Comparison of ENCODE assay signal across 9 mouse cellular contexts in the genomic region with DNA sequence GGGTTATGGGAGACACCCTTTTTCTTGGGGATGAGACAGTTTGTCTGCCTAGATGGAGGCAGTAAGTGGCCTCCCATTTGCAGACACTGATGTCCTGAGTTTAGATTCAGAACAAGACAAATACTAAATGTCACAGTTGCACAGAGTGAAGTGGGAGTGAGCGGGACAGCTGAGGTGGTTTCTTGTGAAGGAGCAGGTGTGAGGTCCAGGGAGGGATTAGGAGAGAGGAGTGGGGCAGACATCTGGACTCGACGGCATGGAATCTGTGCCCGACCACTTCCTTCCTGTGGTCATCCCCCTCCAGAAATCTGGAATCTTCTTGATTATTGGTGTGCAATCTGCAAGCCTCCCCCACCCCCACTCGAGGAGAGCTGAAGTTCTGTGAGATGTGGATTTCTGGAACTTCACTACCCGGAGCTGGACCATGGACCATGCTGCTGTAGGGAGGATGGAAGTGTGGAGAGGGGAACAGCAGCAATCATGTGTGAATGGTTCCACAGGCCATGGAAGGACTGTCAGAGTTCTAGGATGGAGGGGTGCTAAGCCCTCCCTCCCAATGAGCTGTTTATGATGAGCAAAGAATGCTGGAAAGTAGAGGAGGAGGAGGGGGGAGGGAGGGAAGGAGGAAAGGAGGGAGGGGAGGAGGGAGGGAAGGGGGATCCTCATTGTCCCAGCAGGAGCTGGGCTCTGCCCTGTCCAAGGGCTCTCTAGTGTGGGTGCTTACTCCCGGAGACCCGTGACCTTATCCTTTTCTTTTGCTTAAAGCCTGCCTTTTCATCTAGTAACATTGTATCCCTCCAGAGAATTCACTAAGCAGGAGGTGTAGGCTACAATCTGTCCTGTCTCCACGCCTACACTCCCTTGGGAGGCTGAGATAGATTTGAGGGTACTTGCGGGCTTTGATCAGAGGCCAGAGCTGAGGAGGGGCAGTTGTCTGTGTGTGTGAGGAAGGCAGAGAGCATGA. TPM values are rescaled to one million over a fixed set of nuclear protein-coding genes. Genes with fewer than 3 reads are reported as not detected.
DNase-seq lines count a peak whose midpoint lies in the region; ATAC-seq and TF ChIP-seq lines count a peak whose summit lies in the region.
"Had no signal": no experiment of that assay in that cellular context is flagged by ENCODE, and none has a peak within 500 bp of the region (broad histone marks: within the 10 kb centered on the region; RNA-seq: fewer than 3 reads in every experiment).

No protein-coding gene starts in this region.

- 31% methylated on average over 10 of the region's 10 CpGs for WGBS in forebrain, embryonic 12.5 days
- 34% methylated on average over 10 of the region's 10 CpGs for WGBS in forebrain, embryonic 15.5 days
- WGBS in spleen, adult 2 months, result 47% methylated on average over 10 of the region's 10 CpGs

- no peaks in the 10 kb centered on the region for H3K36me3 ChIP-seq in forebrain, embryonic 12.5 days (replicated peaks)
- no peaks in the 10 kb centered on the region for H3K36me3 ChIP-seq in forebrain, embryonic 15.5 days
- no peaks in the 10 kb centered on the region for H3K36me3 ChIP-seq in spleen, adult 2 months (ENCODE audit: control insufficient read depth, insufficient read depth, low read length)

- H3K9ac ChIP-seq in forebrain, embryonic 12.5 days, result no peak overlapping the region
- no peak overlapping the region for H3K9ac ChIP-seq in forebrain, embryonic 15.5 days (replicated peaks)

- H3K27me3 ChIP-seq in forebrain, embryonic 12.5 days, result no peaks in the 10 kb centered on the region
- no peaks in the 10 kb centered on the region for H3K27me3 ChIP-seq in forebrain, embryonic 15.5 days
- H3K27me3 ChIP-seq in spleen, adult 2 months (ENCODE audit: control insufficient read depth, insufficient read depth, low read length), result no peaks in the 10 kb centered on the region

- TF ChIP-seq CTCF in spleen, adult 2 months (IDR thresholded peaks at IDR 0.05; ENCODE audit: extremely low read depth, insufficient read depth, insufficient read length, insufficient replicate concordance), result no peak

- H3K4me2 ChIP-seq in forebrain, embryonic 12.5 days, result no peak overlapping the region; the same call in 1 of the 2 replicates
- no peak overlapping the region for H3K4me2 ChIP-seq in forebrain, embryonic 15.5 days (replicated peaks)
- H3K4me2 ChIP-seq: heart, embryonic 11.5 days had no signal

- no peak overlapping the region for H3K4me3 ChIP-seq in forebrain, embryonic 12.5 days (replicated peaks)
- no peak overlapping the region for H3K4me3 ChIP-seq in forebrain, embryonic 15.5 days
- H3K4me3 ChIP-seq in spleen, adult 2 months (ENCODE audit: extremely low read depth, insufficient read depth, insufficient read length), result no peak overlapping the region

- H3K9me3 ChIP-seq in forebrain, embryonic 12.5 days, result no peaks in the 10 kb centered on the region
- H3K9me3 ChIP-seq in forebrain, embryonic 15.5 days, result no peaks in the 10 kb centered on the region

- no peak for TF ChIP-seq POLR2A in spleen, adult 2 months (IDR thresholded peaks at IDR 0.05; ENCODE audit: low read depth, low read length)

- DNase-seq in spleen, adult 2 months (ENCODE audit: low read depth in 1 of 2, low spot score in 2 of 2), result no peak
- no peak for DNase-seq in spleen, adult 18-20 months
- DNase-seq in lung, postnatal 36 days, result peak; percentile 42
- DNase-seq in thymus, postnatal 36 days, result no peak
- no peak for DNase-seq in layer of hippocampus, adult 9-11 months
- DNase-seq in cerebellum, adult 9-10 months, result no peak

- peak overlapping the region; percentile 63 for H3K27ac ChIP-seq in forebrain, embryonic 12.5 days
- H3K27ac ChIP-seq in forebrain, embryonic 15.5 days (replicated peaks), result no peak overlapping the region
- H3K27ac ChIP-seq in spleen, adult 2 months (ENCODE audit: insufficient read depth, low read length), result peak overlapping the region; percentile 14; the same call in 1 of the 2 replicates

- peak; percentile 45 for ATAC-seq in forebrain, embryonic 12.5 days (ENCODE audit: low FRiP score)
- ATAC-seq in forebrain, embryonic 15.5 days (replicated peaks), result no peak

- peaks cover 57% of the 10 kb centered on the region for H3K4me1 ChIP-seq in forebrain, embryonic 12.5 days
- peaks cover 41% of the 10 kb centered on the region for H3K4me1 ChIP-seq in forebrain, embryonic 15.5 days
- H3K4me1 ChIP-seq in spleen, adult 2 months (ENCODE audit: control insufficient read depth, insufficient read depth, insufficient read length), result peaks cover 8% of the 10 kb centered on the region; the same call in 1 of the 2 replicates

RNA-seq across cellular contexts. Expression of a gene that starts 56.8 kb away (rescaled TPM):
- polyA plus RNA-seq in forebrain, embryonic 12.5 days (2016; fragmentation: Nextera tagmentation; extraction: Ambion mirVana), result 36.6 and 41.3 TPM in 2 replicates
- 30.5 and 36.1 TPM in 2 replicates for polyA plus RNA-seq in forebrain, embryonic 15.5 days (2015; fragmentation: Nextera tagmentation; extraction: Ambion mirVana)
- 76.2 and 81.8 TPM in 2 replicates for polyA plus RNA-seq in spleen, adult 2 months (2012; rRNA removed)
